Comparison of ENCODE assay signal across 22 mouse cellular contexts in genomic region chr1:90936990-90937389, GRCm38 (mm10). TPM values are rescaled to one million over a fixed set of nuclear protein-coding genes. Genes with fewer than 3 reads are reported as not detected.
"Had no signal": no experiment of that assay in that cellular context is flagged by ENCODE, and none has a peak within 500 bp of the region (broad histone marks: within the 10 kb centered on the region; RNA-seq: fewer than 3 reads in every experiment).

No protein-coding gene starts in this region.

- H3K4me1 ChIP-seq: liver, embryonic 15.5 days; lung, embryonic 15.5 days; megakaryocyte, embryonic 14.5 days; midbrain, embryonic 13.5 days; midbrain, embryonic 15.5 days; neural tube, embryonic 12.5 days; stomach, embryonic 15.5 days had no signal

- DNase-seq: liver, postnatal 0 days; lung, adult 2 months; lung, postnatal 14 days; lung, postnatal 36 days; right cerebral cortex, postnatal 14 days; thymus, adult 2 months; thymus, postnatal 25 days; thymus, postnatal 4 days had no signal

- ATAC-seq: liver, postnatal 0 days; lung, postnatal 0 days; midbrain, embryonic 13.5 days; midbrain, embryonic 15.5 days had no signal

- H3K4me3 ChIP-seq: liver, embryonic 15.5 days; lung, embryonic 15.5 days; megakaryocyte, embryonic 14.5 days; midbrain, embryonic 13.5 days; midbrain, embryonic 15.5 days; neural tube, embryonic 12.5 days; stomach, embryonic 15.5 days had no signal

- H3K27ac ChIP-seq: liver, embryonic 15.5 days; lung, embryonic 15.5 days; macrophage; midbrain, embryonic 13.5 days; midbrain, embryonic 15.5 days; neural tube, embryonic 12.5 days; stomach, embryonic 15.5 days had no signal

- H3K4me2 ChIP-seq: liver, embryonic 15.5 days; lung, embryonic 15.5 days; midbrain, embryonic 11.5 days; midbrain, embryonic 13.5 days; midbrain, embryonic 15.5 days; neural tube, embryonic 12.5 days; stomach, embryonic 15.5 days had no signal

- H3K9me3 ChIP-seq: liver, embryonic 15.5 days; lung, embryonic 15.5 days; megakaryocyte, embryonic 14.5 days; midbrain, embryonic 13.5 days; midbrain, embryonic 15.5 days; neural tube, embryonic 12.5 days; stomach, embryonic 15.5 days had no signal

- H3K27me3 ChIP-seq: liver, embryonic 15.5 days; lung, embryonic 15.5 days; midbrain, embryonic 13.5 days; midbrain, embryonic 15.5 days; neural tube, embryonic 12.5 days; stomach, embryonic 15.5 days had no signal

- H3K36me3 ChIP-seq: liver, embryonic 15.5 days; lung, embryonic 15.5 days; midbrain, embryonic 13.5 days; midbrain, embryonic 15.5 days; neural tube, embryonic 12.5 days; stomach, embryonic 15.5 days had no signal

- H3K9ac ChIP-seq: liver, embryonic 15.5 days; liver, postnatal 0 days; lung, embryonic 15.5 days; midbrain, embryonic 13.5 days; midbrain, embryonic 15.5 days; neural tube, embryonic 12.5 days; stomach, embryonic 15.5 days had no signal

RNA-seq across cellular contexts. Expression of gene Prlh, which starts 15.9 kb away (rescaled TPM):
- polyA plus RNA-seq: liver, embryonic 15.5 days; liver, postnatal 0 days; lung, adult 2 months; lung, embryonic 15.5 days; lung, postnatal 0 days; macrophage; midbrain, embryonic 11.5 days; midbrain, embryonic 13.5 days; midbrain, embryonic 15.5 days; midbrain, postnatal 0 days; neural tube, embryonic 12.5 days; neural tube, embryonic 14.5 days; spleen, adult 2 months; stomach, embryonic 15.5 days; thymus, adult 2 months; urinary bladder, adult 2 months had no signal

RNA-seq across cellular contexts. Expression of gene Mlph, which starts 22.1 kb away (rescaled TPM):
- polyA plus RNA-seq: liver, embryonic 15.5 days; neural tube, embryonic 14.5 days had no signal

RNA-seq across cellular contexts. Expression of gene Rab17, which starts 32.5 kb away (rescaled TPM):
- polyA plus RNA-seq: macrophage; midbrain, embryonic 11.5 days; midbrain, embryonic 13.5 days; neural tube, embryonic 12.5 days had no signal
